Mouse (Mus musculus): ENCODE results near the gene Samd10. TPM values are rescaled to one million over a fixed set of nuclear protein-coding genes. Genes with fewer than 3 reads are reported as not detected.
A peak's percentile ranks its signal among the peaks of the same experiment; 100 is the strongest.

Gene Samd10
- polyA plus RNA-seq, 1 experiment = 26.1 TPM

DNA sequence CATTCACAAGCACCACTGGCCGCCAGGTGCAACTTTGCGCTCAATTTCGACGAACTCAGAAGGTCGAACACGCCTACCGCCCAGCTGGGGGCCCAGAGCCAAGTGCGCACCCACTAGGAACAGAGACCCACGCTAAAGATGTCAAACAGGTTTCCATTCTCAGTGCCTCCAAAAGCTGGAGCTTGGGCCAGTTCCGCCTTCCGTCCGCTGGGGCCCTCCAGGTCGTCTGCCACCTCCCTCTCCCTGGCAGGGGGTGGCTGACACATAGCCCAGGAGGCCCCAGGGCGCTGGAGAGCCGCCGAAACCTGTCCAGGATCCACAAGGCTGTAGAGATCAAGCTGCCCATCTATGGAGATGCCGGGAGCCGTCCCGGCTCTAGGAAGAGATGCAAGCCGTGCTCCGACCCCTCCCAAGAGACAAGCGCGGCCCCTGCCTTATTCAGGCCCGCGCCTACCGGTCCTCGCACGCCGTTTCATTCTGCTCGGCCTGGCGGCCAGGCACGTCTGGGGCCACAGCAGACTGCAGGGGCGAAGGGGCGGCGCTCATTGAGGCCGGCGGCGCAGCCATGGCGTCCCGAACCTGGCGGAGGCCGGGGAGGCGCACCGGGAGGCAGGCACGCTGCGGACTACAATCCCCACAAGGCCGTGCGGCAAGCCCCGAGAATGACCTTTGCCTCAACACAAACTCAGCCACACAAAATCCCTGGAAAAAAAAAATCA is 17.5 kb downstream of the Samd10 start:
- WGBS = under 1% methylated on average over 49 of the region's 49 CpGs
- peak; percentile 34 for TF ChIP-seq POLR2A (IDR thresholded peaks at IDR 0.05; ENCODE audit: low read depth, low read length)
- TF ChIP-seq CTCF (conservative IDR thresholded peaks at IDR 0.05; ENCODE audit: insufficient read depth, insufficient read length, low read depth, low read length) = no peak
- Histone ChIP-seq H3K4me3 (ENCODE audit: insufficient read depth, low read depth, low read length) (peak overlapping the region; percentile 86), H3K27me3 (replicated peaks; ENCODE audit: control insufficient read depth, insufficient read depth, low read length) (no peaks in the 10 kb centered on the region), H3K36me3 (ENCODE audit: control insufficient read depth, insufficient read depth, low read length) (no peaks in the 10 kb centered on the region), H3K27ac (ENCODE audit: insufficient read depth, low read depth, low read length) (peak overlapping the region; percentile 90), H3K4me1 (ENCODE audit: control insufficient read depth, insufficient read depth, low read length) (peaks cover 8% of the 10 kb centered on the region; the same call in 1 of the 2 replicates)
- DNase-seq = peak; percentile 93

DNA sequence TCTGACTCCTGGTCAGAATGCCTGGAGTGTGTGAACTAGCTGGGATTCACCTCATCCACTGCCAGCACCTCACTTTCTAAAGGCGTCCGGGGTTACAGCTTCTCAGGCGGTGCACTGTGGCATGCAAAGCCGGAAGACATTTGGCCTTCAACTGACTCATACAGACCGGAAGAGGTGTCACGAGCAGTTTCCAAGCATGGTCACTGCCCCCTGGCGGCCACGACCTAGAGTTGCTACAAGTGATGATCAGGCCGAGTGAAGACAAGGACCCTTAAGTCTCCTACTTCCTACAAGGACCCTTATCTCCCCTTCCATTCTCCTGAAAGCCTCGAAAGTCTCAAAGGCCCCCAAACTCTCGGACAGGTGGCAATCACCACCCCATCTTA is 18.0 kb downstream of the Samd10 start:
- no peaks in the 10 kb centered on the region for H3K36me3 ChIP-seq (ENCODE audit: control insufficient read depth, insufficient read depth, low read length)
- under 1% methylated on average over 11 of the region's 11 CpGs for WGBS
- H3K27me3 ChIP-seq (replicated peaks; ENCODE audit: control insufficient read depth, insufficient read depth, low read length) = no peaks in the 10 kb centered on the region
- peak; percentile 92 for DNase-seq
- H3K27ac ChIP-seq (ENCODE audit: insufficient read depth, low read depth, low read length) = peak overlapping the region; percentile 90
- H3K4me3 ChIP-seq (ENCODE audit: insufficient read depth, low read depth, low read length) = peak overlapping the region; percentile 86
- TF ChIP-seq POLR2A (IDR thresholded peaks at IDR 0.05; ENCODE audit: low read depth, low read length) (peak; percentile 3), CTCF (conservative IDR thresholded peaks at IDR 0.05; ENCODE audit: insufficient read depth, insufficient read length, low read depth, low read length) (peak; percentile 90)
- peaks cover 8% of the 10 kb centered on the region; the same call in 1 of the 2 replicates for H3K4me1 ChIP-seq (ENCODE audit: control insufficient read depth, insufficient read depth, low read length)

DNA sequence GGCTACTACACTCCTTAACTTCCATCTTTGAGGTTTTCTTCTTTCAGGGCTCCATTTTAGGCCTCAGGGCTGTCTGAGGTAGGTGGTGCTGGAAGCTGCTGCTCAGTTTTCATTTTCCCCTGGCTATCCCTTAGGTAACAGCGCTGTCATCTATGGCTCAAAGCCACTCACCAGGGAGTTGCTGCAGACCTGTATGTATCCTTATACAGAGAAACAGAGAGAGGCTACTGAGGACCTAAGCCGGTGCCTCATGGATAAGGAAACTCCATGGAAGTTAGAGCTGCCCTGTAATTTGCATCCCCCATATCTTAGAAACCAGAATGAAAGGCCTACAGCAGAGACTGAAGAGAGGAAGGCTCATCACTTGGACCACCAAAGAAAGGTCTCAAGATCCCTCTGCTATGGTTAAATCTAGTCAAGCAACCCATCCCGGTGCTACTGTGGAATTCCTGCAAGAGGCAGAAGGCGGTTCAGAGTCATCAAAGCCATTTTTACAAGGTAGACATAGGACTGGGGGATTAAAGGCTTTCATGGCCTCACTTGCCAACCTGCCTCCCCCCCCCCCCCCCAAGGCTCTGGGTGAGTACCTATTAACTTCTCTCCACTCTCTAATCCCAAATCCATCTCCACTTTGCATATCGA is 18.8 kb downstream of the Samd10 start:
- TF ChIP-seq CTCF (conservative IDR thresholded peaks at IDR 0.05; ENCODE audit: insufficient read depth, insufficient read length, low read depth, low read length) (no peak), POLR2A (IDR thresholded peaks at IDR 0.05; ENCODE audit: low read depth, low read length) (no peak)
- Histone ChIP-seq H3K27me3 (replicated peaks; ENCODE audit: control insufficient read depth, insufficient read depth, low read length) (no peaks in the 10 kb centered on the region), H3K4me3 (ENCODE audit: insufficient read depth, low read depth, low read length) (peak overlapping the region; percentile 86), H3K27ac (ENCODE audit: insufficient read depth, low read depth, low read length) (peak overlapping the region; percentile 37), H3K4me1 (ENCODE audit: control insufficient read depth, insufficient read depth, low read length) (peaks cover 8% of the 10 kb centered on the region; the same call in 1 of the 2 replicates), H3K36me3 (ENCODE audit: control insufficient read depth, insufficient read depth, low read length) (no peaks in the 10 kb centered on the region)
- 74% methylated on average over 5 of the region's 5 CpGs for WGBS
- DNase-seq = no peak

DNA sequence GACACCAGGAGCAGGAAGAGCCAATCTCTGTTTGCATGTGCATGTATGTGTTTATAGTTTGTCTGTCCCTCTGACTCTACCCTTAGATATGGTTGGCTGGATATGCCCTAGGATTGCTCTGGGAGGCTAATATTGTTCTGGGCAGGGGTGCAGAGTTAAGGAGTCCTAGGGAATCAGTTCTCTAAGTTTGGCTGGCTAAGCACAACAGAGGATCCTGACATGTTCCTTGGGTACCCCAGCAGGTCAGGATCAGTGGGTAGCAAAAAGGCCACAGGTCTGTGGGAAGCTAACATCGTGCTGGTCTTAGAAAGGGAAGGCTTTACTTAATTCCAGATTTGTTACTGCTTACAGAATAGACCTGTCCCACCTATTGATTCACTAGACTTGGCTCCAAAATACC is 19.3 kb downstream of the Samd10 start:
- WGBS = 85% methylated on average over 1 of the region's 1 CpGs
- Histone ChIP-seq H3K4me3 (ENCODE audit: insufficient read depth, low read depth, low read length) (no peak overlapping the region), H3K36me3 (ENCODE audit: control insufficient read depth, insufficient read depth, low read length) (no peaks in the 10 kb centered on the region), H3K4me1 (ENCODE audit: control insufficient read depth, insufficient read depth, low read length) (peaks cover 8% of the 10 kb centered on the region; the same call in 1 of the 2 replicates), H3K27me3 (replicated peaks; ENCODE audit: control insufficient read depth, insufficient read depth, low read length) (no peaks in the 10 kb centered on the region), H3K27ac (ENCODE audit: insufficient read depth, low read depth, low read length) (no peak overlapping the region)
- DNase-seq = no peak
- TF ChIP-seq CTCF (conservative IDR thresholded peaks at IDR 0.05; ENCODE audit: insufficient read depth, insufficient read length, low read depth, low read length) (no peak), POLR2A (IDR thresholded peaks at IDR 0.05; ENCODE audit: low read depth, low read length) (no peak)

DNA sequence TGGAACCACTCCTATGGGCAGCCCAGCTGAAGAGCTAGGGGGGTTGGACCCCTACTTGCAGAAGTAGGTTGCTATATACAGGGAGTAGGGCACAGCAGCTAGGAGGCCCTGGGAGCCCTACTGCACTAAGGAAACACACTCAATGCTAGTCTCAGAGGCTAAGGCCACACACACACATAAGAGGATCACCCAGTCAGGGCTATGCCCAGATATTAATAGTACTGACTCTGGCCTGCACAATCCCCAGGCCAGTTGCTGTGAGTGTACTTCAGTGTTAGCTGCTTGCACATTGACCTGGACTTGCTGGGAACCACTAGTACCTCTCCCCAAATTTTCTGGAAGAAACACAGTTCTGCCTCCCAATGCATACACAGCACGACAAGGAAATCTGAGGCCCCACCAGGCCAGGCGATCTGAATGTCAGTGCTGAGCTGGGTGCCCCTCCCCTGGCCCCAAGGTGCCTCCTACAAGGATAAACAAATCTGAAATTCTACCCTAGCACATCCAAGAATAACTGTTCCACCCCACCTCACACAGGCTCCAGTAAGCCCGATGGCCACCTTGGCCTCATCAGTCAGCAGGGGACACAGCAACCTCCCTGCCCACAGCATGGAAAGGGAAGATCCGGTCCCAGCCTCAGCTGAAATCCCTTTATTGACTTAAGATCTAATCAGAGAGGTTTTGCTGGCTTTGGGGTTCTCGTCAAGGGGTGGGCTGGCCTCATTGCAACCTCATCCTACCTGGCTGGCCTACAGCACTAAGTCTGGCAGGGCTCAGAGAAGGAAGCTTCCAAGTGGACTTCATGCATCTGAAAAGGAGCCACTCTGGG is 20.0 kb downstream of the Samd10 start:
- Histone ChIP-seq H3K4me1 (ENCODE audit: control insufficient read depth, insufficient read depth, low read length) (peaks cover 8% of the 10 kb centered on the region; the same call in 1 of the 2 replicates), H3K27me3 (replicated peaks; ENCODE audit: control insufficient read depth, insufficient read depth, low read length) (no peaks in the 10 kb centered on the region), H3K27ac (ENCODE audit: insufficient read depth, low read depth, low read length) (no peak overlapping the region), H3K36me3 (ENCODE audit: control insufficient read depth, insufficient read depth, low read length) (no peaks in the 10 kb centered on the region), H3K4me3 (ENCODE audit: insufficient read depth, low read depth, low read length) (no peak overlapping the region)
- TF ChIP-seq POLR2A (IDR thresholded peaks at IDR 0.05; ENCODE audit: low read depth, low read length) (no peak), CTCF (conservative IDR thresholded peaks at IDR 0.05; ENCODE audit: insufficient read depth, insufficient read length, low read depth, low read length) (no peak)
- no peak for DNase-seq
- 44% methylated on average over 5 of the region's 5 CpGs for WGBS

DNA sequence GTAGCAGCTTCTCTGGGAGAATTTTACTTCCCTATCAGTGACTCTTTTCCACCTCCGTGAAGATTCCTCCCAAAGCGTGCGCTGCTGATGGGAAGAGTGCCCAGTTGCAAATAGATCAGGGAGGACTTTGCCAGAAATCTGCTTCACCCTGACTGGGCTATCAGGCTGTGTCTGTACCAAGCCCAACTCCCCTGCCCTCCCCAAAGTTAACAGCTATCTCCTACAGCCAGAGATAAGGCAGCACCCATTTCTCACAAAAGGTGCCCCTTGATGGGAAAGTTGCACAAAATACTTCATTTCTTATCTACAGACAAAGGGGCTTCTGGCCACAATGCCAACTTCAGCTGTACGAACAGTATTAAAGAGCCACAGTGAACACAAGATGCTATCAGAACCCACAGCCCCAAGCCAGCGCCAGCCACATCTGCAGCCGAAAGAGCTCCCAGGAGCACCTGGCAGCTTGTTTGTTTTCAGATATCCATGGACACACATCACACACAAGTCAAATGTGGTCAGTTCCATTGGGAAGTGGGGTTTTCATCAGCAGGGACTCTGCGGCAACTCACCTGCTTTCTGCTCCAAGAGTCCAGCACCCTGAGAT is 20.9 kb downstream of the Samd10 start:
- Histone ChIP-seq H3K4me3 (ENCODE audit: insufficient read depth, low read depth, low read length) (no peak overlapping the region), H3K36me3 (ENCODE audit: control insufficient read depth, insufficient read depth, low read length) (no peaks in the 10 kb centered on the region), H3K27ac (ENCODE audit: insufficient read depth, low read depth, low read length) (no peak overlapping the region), H3K27me3 (replicated peaks; ENCODE audit: control insufficient read depth, insufficient read depth, low read length) (no peaks in the 10 kb centered on the region), H3K4me1 (ENCODE audit: control insufficient read depth, insufficient read depth, low read length) (peaks cover 8% of the 10 kb centered on the region; the same call in 1 of the 2 replicates)
- no peak for TF ChIP-seq POLR2A (IDR thresholded peaks at IDR 0.05; ENCODE audit: low read depth, low read length)
- WGBS = 75% methylated on average over 7 of the region's 7 CpGs
- DNase-seq = no peak
